Mouse (Mus musculus) thymus, adult 2 months (tissue): Measurements from ENCODE around the gene Myo18b.

ENCODE experiments used
- CTCF ChIP-seq: fragments of 200-500 bp; IDR thresholded peaks from 2 replicates; pipeline ENCODE4 v1.5.1; 2012; ENCODE audit warnings: mild to moderate bottlenecking, control low read depth, low read length, moderate library complexity, borderline replicate concordance; ENCODE audit not compliant: control insufficient read depth, poor library complexity, insufficient read depth; ENCODE audit errors: extremely low read depth
- POLR2A ChIP-seq: fragments of 200-500 bp; IDR thresholded peaks from 2 replicates; pipeline ENCODE4 v1.6.1; 2012; ENCODE audit warnings: mild to moderate bottlenecking, low read length, control low read depth, moderate library complexity; ENCODE audit not compliant: control insufficient read depth, poor library complexity, insufficient read depth; ENCODE audit errors: extremely low read depth

- TF ChIP-seq CTCF (no peak), POLR2A (no peak)
These were observed 199.5 kb downstream of the Myo18b start for GRCm38 (mm10) chr5:112696683-112697082.
